Mouse (Mus musculus) erythroid progenitor cell, adult 5-6 weeks (primary cell): ENCODE measurements around the gene Rimklb. TPM values are rescaled to one million over a fixed set of nuclear protein-coding genes. Genes with fewer than 3 reads are reported as not detected.
"Not testable (repeated sequence)": the region's sequence is repeated elsewhere in the genome, so short reads cannot be mapped to it uniquely, and the experiment has no call there.

ENCODE experiments used
- ATAC-seq: replicated peaks from 2 replicates; pipeline ENCODE4 v1.8.0; 2016; ENCODE audit warnings: moderate number of reproducible peaks, mild to moderate bottlenecking, moderate TSS enrichment, inconsistent platforms; ENCODE audit not compliant: poor library complexity, low FRiP score, severe bottlenecking
- total RNA-seq, 2 experiments: library from RNA; stranded (forward) in 1 of 2; stranded (reverse) in 1 of 2; fragments of 150-400 nt in 1 of 2; fragments of 186-747, 209-891 nt in 1 of 2; gene quantifications; 2 replicates each; pipeline versions ENCODE4 v1.2.3 to v1.2.4; 2015 to 2017; ENCODE audit warnings: low replicate concordance in 2 of 2

Rimklb gene
- total RNA-seq, 2 experiments from 2014 or later: not detected

DNA sequence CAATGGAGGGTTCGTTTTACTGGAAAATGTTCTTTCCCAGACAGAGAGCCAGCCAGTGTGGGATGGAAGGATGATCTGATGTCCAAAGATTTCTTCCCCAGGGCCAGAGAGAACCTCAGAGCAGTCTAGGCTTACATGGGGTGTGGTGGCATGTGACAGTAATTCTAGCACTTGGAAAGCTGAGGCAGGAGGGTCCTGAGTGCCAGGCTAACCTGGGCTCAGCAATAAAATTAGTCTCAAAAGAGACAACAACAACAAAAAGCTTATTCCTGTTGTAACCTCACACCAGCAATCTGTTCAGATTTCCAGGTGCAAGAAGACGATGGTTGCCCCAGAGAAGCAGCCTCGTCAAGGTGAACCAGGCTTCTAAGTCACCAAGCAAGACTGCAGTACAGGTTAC is 7.0 kb upstream of the Rimklb start, which contains the start of gene Mfap5:
Gene Mfap5 (plus strand): TSS at position 301 of the 400 bp plus-strand sequence.
- no peak for ATAC-seq

DNA sequence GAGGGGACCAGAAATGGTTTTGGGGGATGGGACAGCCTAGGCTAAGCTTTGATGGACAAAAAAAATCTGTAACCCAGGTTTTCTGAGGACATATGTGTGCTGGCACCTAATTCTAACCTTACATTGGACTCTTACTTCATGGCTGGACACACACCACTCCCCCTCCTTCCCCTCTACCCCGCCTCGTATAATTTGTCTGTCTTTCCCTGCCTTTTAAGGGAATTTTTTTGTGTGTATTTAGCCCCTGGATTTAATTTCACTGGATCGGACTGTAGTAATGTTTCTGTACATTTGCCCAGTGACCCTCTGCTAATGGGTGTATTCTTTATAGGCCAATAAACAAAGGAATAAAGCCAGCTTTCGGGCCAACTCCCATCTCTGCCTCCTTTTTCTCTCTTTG is 6.5 kb upstream of the Rimklb start:
- no peak for ATAC-seq

DNA sequence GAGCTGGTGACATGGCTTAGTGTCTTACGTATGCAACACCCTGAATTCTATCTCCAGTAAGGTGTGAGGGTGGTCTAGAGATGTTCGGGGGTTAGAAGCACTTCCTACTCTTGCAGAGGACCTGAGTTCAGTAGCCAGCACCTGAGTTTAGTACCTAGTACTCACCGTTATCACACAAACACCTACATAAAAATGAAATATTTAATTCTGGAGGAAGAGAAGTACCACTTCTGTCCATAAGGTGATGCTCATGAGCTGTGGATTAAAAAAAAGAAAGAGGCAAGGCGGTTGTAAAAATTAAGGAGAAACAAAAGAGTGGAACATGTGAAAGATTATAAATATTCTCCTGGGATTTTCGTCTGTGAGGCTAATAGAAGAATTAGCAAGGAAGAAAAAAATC is 2.1 kb downstream of the Rimklb start:
- ATAC-seq: no peak

DNA sequence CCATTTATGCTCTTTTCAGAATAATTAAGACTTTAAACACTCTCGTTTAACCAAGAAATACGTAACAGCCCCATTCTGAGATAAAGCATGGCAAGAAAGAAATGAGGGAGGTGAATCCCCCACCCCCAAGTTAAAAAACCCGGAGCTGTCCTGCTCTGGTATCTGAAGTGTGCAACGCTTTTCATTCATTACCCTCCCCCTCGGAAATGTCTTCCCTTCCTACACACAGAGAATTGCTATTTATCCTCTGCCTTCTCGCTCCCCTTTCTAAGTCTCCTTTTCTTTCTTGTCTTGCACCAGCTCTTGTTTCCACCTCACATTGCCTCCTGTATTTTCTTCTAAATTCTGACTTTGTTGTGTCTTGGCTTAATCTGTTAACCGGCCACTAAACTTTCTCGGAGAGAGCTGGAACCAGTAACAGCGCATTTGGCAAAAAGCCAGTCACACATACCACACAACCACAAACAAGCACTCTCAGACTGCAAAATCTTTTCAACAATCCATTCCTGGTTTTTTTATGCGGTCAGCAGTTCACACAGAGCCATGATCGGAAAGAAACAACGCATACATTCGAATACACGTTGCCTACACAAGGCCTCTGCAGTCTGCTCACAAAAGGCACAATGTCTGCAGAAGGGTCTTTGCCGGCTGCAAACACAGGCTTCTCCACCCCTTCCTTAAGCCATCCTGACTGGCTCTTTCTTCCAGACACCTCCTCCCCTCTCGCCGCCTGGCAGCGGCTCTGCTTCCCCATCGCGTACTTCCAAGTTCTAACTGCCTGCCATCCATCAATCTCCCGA is 3.3 kb downstream of the Rimklb start:
- ATAC-seq: no peak

DNA sequence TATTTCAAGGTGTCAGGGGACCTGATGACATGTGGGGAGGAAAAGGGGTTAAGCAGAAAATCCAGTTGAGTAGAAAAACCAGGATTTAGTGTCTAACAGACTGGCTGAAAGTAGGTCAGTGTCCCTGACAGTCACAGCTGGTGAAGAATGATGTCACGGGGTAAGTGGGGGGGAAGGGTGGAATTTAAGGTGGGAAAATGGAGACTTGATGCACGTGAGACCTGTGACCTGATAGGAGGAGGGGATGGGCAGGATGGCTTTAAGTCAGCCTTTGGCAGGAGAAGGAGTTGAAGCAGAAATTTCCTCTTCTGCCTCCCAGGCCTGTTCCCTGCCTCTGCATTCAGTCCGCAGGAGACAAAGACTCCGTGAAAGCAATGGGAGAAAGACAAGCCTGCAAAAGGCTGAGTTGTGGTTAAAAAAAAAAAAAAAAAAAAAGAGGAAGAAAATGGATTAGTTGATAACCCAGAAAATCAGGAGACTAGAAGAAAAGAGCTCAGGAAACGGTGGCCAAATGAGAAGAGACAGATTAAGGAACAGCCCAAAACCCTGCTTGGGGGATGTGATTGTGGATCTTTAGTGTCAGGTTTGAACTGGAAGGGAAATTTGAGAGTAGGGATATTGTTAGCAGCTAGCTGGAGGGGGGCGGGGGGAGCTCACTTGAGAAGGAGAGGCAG is 4.6 kb downstream of the Rimklb start:
- no peak for ATAC-seq

DNA sequence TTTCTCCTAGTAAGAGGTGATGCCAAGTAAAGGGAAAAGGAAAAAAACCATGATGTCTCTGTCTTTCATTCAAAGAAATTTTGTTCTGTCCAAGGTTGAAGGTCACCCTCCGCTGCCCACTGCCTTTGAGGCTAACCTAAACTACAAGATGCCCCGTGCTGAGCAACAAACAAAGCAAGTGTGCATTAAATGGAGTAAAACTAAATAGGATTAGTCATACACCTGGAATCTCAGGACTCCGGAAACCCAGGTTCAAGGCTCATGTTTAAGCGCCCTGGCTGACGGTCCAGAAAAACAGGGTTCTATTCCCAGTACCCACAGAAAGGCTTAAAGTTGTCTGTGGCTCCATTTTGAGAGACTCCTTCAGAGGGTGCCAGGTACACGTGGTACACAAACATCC is 6.1 kb downstream of the Rimklb start:
- ATAC-seq: no peak

DNA sequence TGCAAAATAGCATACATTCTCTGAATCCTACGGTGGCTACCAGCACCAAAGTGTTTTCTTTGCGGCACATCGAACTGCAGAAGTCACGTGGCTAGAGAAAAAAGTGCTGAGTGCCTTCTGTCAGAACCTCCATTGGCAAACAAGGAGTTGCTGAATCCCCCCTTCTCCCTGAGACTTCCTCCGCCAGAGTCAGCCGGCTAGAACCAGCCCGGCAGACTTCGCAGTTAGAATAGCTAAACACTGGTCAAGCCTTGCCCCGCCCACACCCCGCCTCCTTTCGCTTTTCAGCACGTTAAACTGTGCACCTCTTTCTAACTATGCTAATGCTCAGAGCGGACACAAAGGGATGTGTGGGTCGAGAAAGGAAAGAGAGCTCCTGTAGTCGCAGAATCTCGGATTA is 7.0 kb downstream of the Rimklb start:
- no peak for ATAC-seq

DNA sequence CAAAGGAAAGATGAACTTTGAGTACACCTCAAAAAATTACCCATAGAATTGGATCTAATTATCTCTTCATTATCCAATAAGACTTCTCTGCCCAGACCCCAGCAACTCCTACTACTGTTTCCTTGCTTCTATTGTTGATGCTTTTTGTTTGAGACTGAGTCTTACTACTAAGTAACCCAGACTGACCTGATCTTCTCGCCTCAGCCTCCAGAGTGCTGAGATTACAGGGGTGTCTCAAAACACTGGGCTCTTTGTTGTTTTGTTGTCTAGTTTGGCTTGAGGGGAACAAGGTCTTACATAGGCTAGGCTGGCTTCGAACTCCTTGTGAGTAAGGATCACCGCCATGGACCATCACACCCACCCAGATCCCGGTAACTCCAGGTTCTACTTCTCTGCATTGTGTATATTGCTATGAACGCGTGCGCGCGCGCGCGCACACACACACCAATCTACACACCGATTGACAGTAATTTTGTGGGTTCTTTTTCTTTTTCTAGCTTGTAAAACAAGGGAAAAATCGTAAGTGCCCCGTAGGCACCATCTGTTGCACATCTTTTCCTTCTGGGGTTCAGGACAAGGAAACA is 7.5 kb downstream of the Rimklb start:
- no peak for ATAC-seq

DNA sequence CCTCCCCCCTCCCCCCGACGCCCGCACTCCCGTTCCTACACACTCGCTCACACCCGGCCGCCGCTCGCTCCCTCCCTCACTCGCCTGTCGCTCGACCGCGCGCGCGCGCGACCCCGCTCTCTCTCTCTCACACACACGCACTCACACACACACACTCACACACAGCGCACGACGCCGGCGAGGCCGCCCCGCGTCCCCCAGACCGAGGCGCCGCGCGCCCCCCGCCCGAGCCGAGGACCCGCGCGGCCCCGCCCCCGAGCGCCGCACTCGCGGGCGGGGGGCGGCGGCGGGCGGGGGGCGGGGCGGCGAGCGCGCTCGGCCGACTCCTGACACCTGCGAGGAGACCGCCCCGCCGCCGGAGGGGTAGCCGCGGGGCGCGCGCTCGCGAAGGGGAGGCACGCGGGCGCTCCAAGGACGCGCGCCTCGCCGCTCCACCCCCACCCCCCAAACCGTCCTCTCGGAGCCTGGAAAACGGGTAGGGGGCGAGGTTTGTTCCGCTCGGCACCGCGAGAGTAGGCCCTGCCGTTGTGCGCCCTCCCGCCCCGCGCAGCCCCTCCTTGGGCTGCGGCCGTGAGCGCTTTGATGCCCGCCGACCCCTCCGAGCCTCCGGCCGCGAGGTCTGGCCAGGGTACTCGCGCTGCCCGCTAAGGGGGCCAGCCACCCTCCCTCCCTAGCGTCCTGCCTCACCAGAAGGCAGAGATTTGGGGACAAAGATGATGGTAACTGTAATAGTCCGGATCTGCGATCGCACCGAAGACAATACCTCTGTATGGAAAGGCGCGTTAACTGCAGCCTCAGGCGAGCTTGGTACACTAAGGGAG is 12.1 kb downstream of the Rimklb start:
- no peak for ATAC-seq

DNA sequence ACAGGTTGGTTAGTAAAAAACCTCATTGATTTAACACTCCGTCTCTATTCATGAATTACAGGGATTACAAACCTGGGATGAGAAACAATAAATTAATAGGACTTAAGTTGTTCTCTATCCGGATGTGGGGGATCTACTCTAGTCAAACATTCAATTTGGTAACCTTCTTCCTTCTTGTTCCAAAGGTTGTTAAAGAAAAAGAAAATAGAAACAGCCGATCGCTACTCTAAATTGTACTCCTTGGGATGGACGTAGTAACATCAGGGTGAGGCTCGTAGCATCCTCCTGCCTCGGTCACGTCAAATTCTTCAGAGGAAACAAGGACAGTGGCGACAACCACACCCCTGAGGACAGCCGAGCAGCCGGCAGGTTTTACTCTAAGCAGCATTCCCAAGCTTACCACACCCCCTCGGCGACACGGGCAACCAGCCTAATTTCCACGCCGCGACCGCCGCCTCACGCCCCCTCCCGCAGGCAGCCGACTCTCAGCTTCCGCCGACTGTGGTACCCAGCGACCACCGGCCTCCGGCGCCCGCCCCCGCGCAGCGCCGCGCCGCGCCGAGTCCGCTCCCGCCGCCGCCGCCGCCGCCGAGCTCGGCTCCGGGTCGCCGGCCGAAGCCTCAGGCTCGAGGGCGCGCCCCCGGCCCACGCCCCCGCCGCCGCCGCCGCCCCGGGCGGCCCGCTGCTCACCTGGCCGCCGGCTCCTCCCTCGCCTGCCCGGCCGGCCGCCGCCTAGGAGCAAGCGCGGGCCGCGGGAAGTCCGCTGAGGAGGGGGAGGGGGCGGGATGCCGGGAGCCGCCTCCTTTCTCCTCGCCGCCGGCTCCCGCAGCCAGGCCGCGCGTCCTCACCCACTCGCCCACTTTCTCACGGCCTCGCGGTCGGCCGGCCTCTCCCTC is 12.9 kb downstream of the Rimklb start:
- no peak for ATAC-seq

DNA sequence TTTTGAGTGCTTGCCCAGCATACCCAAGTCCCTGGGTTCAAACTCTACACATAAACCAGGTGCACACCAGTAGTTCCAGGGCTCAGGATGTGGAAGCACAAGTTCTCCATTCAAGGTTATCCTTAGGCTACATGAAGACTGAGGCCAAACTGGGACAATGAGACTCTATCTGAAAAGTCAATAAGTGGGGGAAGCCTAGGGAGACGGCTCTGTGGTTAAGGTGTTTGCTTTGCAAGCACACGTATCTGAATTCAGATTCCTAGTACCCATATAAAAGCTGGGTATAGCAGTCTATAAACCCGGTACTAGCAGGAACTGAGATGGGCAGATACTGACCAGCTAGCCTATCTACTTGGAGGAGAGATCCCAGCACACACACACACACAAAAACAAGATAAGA is 20.5 kb downstream of the Rimklb start:
- ATAC-seq: no peak

DNA sequence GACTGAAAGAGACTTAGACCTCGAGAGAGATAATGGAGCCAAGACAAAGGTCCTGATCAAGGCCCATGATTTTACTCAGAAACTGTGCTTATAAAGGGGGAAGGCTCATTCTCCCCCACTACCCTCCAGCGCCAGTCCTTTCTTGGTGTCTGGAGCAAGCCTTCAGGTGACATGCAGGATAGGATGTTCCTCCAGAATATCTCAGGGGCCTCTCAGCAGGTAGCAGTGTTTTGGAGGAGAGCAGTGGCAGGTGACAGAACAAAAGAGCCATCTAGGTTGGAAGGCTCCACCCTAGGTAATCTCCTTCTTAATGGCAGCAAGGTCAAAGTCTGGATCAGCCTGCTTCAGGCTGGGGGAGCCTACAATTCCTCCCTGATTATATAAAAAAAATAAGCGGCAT is 27.1 kb downstream of the Rimklb start:
- ATAC-seq: not testable (repeated sequence)

DNA sequence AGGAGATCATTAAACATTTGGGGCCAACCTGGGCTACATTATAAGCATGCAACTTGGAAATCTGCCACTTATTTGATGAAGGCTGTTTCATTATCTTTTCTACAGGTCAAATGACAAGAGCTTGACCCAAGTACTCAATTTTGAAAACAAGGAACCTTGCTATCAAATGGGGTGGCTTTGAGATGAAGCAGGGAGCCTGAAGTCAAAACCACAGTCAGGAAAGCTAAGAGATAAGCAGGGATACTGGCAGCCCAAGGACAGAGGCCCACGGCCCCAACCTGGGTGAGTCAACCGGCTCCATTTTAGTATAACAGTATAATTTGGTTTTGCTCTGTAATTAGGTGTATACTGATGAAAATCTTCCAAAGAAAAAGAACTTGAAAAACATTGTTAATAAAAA is 28.3 kb downstream of the Rimklb start:
- no peak for ATAC-seq

DNA sequence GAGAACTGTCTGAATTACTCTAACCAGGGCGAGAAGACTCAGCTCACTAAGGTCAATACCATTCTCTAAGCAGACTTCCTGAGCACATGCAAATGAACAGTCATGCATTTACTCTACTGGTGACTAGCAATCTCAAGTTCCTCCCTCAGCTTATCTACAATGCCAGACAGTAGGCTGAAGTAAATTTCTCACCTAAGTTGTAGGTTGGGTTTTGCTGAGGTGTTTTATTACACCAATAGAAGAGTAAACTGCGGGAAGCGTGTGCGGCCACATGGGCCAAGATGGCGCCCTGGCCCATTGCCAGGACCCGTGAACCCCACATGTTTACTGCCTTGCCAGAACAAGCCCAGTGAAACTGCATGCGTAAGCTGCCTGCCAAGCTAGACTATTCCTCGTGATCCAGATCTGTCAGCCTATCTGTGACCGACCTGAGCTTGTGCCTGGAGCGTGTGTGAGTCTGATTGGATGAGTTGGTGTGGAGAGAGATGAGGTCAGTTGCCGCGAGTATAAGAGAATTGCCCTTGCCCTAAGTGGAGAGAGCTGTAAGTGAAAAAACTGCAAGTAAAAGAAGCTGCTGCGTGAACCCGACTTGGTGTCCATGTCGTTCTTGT is 29.4 kb downstream of the Rimklb start:
- ATAC-seq: no peak

DNA sequence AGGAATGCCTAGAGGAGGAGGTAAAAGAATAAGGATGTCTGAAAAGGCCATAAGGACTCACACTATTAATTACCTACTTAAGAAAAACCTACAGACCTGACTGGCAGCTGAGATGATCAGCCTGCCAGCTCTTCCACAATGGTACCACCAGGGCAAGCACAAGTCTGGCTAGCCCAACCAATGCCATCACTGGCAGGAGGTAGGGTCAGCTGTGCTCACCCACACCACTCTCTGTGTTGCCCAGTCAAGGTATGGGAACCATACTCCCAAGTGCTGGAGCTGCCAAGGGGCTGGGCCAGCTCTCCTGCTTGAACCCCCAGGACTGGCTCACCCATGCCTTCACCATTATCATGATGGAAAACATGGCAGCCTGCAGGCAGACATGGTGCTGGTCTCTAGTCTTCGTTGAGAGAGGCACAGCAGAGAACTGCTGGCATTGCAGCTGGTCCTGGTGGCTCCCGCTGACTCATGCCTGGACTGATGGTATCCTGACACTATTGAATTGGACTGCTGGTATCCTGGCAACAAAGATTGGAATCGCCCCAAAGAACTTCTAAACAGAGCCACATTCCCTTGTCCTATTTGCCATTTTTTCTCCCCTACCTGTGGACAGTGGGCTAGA is 32.4 kb downstream of the Rimklb start:
- ATAC-seq: no peak

DNA sequence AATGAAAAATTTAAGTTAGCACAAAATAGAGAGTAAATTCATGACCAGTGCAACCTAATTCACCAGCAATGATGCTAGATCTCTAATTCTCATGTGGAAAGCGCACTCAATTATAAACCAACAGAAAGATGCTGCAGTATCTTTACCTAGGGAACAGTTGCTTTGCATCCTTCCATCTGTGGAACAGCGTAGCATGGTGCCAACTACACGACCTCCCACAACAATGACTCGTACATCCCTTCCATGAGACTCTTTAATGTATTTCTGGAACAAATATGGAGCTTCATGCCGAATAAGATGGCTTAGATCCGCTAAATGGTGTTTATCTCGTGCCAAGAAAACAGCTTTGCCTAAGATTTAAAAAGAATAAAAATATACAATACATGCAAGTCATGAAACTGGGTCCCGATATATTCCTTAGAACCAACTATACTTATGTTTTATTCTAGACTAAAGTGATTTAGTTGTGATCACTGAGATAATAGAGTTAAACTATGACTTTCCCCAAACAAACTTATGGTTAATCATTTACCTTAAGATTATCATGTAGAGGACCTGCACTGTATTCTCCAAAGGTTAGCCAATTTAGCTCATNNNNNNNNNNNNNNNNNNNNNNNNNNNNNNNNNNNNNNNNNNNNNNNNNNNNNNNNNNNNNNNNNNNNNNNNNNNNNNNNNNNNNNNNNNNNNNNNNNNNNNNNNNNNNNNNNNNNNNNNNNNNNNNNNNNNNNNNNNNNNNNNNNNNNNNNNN is 39.4 kb downstream of the Rimklb start:
- ATAC-seq: no peak

DNA sequence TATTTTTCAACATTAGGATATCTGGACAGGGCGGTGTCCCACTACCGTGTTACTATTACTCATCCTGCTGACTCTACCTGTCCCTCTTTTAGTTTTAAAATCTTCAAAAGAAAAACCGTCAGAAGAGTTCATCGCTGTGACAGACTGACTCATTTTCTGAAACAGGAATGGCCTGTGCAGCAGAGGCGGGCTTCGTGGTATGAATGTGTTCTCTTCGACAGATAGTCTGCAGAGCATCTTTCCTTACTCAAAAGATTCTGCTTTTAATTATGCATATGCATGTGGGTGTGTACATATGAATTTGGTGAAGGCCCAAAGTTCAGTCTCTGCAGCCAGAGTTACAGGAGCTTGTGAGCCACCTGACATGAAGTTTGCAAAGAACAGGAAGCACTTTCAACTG is 50.7 kb downstream of the Rimklb start:
- no peak for ATAC-seq

DNA sequence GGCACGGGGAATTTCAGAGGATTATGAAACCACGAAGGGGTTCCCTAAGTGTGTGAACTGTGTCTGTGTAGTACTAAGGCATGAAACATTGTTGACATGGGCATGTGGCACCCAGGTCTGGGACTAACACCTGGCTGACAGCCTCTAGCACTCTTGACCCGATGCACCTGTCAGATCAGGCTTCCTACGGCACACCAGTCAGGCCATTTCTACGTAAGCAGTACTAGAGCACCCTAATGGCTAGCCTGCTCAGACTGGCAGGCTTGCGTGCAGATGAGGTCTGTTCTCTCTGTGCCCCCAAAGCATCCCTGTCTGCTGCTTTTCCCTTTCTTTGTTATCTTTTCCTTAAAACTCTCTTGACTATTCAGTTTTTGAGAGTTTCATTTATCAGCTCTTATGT is 53.3 kb downstream of the Rimklb start:
- ATAC-seq: no peak
